Mouse (Mus musculus) heart, adult 2 months (tissue): ENCODE results near the gene Stat5a.

Experiments used
- EP300 ChIP-seq: fragments of 200-500 bp; IDR thresholded peaks from 2 replicates; pipeline ENCODE4 v1.6.1; 2011; ENCODE audit warnings: low read depth, low read length, control low read depth; ENCODE audit not compliant: insufficient read depth
- POLR2A ChIP-seq: fragments of 200-500 bp; IDR thresholded peaks from 2 replicates; pipeline ENCODE4 v1.6.1; 2011; ENCODE audit warnings: mild to moderate bottlenecking, low read depth, low read length, control low read depth; ENCODE audit not compliant: insufficient read depth

DNA sequence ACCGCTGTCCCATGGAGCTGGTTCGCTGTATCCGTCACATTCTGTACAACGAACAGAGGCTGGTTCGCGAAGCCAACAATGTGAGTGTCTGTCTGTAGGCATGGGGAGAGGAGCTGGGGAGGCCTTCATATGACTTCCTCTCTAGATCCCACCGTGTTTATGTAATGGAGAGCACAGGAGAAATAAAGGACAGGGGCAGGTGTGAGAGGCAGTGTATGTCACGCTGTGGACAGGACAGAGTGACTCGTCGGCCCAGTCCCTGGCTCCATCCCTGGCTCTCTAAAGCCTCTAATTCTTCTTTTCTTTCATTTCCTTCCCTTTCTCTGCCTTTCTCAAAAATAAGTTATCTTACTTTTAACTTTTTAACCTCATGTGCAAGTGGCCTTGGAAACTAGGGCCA is 4.0 kb downstream of the Stat5a start:
- TF ChIP-seq EP300 (no peak), POLR2A (no peak)
